Mouse (Mus musculus) adrenal gland, adult 2 months (tissue): Measurements from ENCODE around the gene Prkar2a. TPM values are rescaled to one million over a fixed set of nuclear protein-coding genes. Genes with fewer than 3 reads are reported as not detected.

ENCODE experiments used
- DNase-seq: peaks from one replicate; pipeline ENCODE4 v3.0.0; 2021
- polyA plus RNA-seq: library from polyadenylated mRNA; depleted of rRNA; stranded (reverse); fragments of >200 nt; gene quantifications from 2 replicates; pipeline ENCODE4 v1.2.3, GENCODE M21; 2012
- total RNA-seq, 2 experiments: library from RNA; stranded (reverse); gene quantifications; 2 replicates each; pipeline ENCODE4 v1.2.3; 2021

Prkar2a gene
- total and polyA plus RNA-seq, 3 experiments, result 14.6 to 43.7 (median 28.1) TPM

DNA sequence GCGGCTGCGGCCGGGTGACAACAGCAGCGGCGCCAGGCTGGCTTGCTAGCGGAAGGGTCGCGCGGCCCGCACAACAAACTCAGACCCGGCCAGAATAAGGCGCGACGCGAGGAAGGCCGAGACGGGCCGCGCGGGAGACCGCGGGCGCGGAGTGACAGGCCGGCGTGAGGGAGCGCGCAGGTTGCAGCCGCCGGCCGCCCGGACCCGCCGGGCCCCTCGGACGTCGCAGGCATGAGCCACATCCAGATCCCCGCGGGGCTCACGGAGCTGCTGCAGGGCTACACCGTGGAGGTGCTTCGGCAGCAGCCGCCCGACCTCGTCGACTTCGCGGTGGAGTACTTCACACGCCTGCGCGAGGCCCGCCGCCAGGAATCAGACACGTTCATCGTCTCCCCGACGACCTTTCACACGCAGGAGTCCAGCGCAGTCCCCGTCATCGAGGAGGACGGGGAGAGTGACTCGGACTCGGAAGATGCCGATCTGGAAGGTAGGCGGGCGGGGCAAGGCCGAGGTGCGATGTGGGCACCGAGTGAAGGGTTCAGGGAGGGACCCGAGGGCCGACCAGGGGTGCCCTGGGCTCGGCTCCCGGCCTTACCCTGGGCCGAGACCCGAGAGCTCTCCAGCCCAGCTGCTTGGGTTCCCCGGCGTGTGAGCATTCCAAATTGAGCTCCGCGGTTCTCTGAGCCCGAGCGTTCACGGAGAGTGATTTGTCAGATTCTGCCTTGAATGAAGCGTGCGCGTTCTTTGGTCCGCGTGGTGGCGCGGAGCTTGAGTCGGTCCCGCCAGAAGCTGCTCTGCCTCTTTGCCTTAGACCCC is 3.3 kb downstream of the Prkar2a start:
- peak; percentile 79 for DNase-seq

DNA sequence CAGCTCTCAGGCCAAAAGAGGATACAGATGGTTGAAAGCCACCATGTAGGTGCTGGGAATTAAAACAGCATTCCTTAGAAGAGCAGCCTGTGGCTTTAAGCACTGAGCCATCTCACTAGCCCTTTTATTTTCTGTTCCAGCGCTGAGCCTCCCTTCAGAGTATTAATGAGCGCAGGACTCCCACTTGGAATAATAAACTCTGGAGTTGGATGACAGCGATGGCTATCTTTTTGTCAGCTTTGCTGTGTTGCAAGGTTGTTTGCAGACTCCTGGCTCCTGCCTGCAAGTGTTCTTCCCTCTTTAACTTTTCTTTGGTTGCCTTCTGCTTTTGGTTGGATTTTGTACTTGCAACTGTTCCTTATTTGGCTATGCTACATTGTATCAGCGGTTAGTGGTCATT is 4.8 kb downstream of the Prkar2a start:
- no peak for DNase-seq

DNA sequence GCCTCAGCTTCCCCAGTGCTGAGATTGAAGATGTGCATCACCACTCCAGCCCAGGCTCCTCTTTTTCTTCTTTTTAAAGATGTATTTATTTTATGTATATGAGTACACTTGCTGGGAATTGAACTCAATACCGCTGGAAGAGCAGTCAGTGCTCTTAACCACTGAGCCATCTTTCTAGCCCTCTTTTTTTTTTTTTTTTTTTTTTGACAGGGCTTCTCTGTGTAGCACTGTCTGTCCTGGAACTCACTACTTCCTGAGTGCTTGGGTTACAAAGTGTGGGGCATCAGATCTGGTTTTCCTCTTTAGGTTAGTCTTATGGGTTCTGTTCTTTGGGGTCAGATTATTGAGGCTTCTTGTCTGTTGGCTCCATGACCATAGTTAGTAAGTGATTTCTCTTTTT is 5.4 kb downstream of the Prkar2a start:
- no peak for DNase-seq

DNA sequence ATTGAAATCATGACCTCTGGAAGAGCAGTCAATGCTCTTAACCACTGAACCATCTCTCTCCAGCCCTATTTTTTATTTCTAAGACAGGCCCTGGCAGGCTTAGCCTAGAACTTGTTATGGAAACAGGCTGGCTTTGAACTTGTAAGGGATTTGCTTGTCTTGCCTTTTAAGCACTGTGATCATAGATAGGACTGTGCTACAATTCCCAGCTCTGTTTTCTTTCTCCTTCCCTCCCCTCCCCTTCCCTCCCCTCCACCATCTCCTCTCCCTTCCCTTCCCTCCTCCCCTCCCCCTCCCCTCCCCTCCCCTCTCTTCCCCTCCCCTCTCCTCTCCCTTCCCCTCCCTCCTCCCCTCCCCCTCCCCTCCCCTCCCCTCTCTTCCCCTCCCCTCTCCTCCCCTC is 13.4 kb downstream of the Prkar2a start:
- DNase-seq, result no peak

DNA sequence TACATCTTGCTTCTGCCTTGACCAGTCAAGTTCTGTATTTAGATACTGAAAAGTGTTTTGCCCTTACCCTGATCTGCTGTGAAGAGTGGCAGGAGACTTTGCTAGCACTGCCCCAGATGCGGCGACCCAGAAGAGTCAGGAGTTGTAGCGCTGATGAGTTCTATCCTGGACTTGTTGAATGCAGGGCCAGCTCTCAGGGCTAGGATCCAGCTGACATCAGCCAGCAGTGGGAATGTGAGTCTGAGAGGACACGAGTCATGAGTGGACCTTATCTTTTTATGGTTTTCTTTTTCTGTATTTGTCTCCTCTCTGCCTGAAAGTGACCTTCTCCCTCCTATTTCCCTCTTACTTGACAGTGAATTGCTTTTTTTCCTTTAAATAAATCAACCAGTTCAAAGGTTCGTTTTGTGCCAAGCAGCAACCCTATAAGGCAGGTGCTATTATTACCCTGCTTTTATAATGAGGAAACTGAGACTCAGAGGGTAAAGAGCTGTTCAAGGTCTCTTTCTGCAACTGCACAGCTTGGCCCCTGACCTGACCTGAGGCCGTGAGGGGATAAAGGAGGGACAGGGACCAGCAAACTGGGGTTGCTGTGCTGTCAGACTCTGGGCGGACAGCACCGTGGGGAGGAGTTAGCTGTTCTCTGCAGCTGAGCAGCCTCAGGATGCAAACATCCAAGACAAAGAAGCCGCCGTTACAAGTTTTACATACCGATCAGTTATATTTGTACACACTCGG is 14.4 kb downstream of the Prkar2a start:
- DNase-seq, result peak; percentile 56

DNA sequence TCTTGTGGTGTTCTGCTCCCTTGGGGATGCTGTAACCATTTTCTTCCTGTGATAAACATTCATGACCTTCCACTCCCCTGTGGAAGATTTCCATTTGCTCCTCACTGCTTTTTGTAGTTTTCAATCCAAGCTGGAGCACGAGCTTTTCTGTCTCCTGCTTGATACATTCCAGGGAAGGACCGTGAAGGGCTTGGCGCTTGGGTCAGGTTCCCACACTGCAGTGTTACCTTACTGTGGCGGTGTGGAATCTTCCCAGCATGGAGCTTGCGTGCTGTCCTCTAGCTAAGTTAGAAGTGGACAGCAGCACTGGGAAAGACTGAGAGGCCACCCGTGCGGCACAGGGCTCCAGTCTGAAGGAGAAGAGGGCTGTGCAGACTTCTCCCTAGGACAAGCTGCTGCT is 15.5 kb downstream of the Prkar2a start:
- DNase-seq, result no peak

DNA sequence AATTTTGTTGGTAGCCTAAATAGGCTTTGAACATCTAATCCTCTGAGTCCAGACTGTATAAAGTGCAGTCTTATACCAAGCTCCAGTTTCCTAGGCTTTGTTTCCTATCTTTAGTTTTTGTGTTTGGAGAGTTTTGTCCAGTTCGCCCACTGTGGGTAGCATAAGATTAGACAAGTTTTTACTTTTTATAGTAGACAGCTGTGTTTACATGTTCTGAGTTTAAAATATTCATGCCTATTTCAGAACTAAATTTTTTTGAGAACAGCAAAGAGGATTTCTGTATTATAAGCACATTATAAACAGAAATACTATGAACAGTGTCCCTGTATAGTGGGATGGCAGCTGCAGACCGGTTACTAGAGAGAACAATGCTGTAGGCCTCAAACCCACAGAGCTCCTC is 18.1 kb downstream of the Prkar2a start:
- DNase-seq, result no peak

DNA sequence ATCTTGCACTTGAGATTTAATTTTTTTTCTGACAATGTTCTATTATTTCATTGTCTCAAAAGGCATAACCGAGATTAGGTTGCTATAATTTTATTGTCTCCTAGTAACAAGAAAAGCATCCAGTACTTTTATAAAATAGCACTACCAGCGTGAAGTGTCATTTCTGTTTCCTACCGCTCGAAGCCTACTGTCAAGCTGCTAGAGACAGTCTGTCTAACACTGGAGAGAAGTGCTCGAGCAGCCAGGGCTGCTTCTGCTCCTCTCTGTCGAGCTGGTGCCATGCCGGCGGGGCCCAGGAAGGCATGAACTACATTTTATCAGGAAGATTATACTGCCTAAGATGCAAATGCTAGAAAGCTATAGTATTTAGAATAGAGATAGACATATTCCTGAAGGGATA is 19.7 kb downstream of the Prkar2a start:
- DNase-seq, result no peak

DNA sequence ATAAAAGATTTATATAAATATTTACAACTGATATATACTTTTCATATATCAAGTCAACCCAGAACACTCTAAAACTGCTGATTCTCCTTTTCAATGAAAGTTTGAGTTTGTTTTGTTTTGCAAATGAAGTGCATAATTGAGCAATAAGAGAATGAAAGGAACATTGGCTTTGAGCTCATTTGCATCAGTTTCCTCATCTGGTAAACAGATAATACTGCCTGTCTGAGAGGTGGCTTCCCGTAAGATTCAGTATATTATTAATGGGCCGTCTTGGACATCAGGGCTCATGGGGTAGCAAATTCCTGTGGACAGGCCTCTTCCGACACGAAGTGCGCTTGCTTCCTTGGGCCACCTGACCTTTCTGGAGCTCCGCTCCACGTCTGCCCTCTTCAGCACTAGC is 21.7 kb downstream of the Prkar2a start:
- no peak for DNase-seq

DNA sequence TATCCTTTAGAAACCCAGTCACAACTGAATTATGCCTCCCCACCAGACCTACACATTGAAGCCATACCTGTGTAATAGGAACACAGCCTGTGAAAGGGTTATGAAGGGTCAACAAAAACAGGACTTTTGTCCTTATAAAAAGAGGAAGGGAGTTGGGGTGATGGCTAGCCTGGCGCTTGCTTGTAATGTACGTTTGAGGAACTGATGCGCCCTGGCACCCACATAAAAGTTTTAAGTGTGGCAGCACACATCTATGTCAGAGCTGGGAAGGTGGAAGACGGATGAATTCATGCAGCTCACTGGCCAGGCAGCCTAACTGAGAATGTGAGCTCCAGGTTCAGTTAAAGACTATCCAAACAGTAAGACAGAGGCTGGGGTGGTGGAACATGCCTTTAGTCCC is 27.1 kb downstream of the Prkar2a start:
- no peak for DNase-seq

DNA sequence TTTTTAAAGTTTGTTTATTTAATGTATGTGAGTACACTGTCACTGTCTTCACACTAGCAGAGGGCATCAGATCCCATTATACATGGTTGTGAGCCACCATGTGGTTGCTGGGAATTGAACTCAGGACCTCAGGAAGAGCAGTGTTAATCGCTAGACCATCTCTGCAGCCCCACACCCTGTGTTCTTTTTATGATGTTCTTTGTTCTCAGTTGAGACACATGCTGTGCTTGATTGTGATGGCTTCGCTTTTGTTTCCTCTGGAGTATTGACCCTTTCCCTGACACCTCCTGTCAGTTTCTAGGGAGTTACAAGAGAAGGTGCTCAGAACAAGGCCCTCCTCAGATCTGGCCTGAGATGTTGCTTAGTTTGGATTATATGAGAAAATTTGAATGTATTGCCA is 34.6 kb downstream of the Prkar2a start:
- no peak for DNase-seq

DNA sequence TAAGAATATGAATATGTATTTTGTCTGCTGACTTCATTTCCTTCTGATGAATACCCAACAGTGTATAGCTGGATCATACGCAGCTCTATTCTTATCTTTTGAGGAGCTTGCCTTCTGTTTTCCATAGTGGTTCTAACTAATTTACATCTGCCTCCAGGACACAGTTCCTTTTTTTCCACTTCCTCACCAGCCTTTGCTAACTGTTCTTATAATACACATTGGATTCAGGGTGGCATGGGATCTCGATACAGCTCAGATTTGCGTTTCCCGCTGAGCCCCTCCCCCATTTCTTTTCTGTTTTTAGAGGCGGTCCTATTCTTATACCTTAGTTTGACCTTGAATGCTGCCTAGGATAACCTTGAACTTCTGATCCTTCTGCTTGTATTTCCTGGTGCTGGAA is 37.0 kb downstream of the Prkar2a start:
- DNase-seq, result no peak

DNA sequence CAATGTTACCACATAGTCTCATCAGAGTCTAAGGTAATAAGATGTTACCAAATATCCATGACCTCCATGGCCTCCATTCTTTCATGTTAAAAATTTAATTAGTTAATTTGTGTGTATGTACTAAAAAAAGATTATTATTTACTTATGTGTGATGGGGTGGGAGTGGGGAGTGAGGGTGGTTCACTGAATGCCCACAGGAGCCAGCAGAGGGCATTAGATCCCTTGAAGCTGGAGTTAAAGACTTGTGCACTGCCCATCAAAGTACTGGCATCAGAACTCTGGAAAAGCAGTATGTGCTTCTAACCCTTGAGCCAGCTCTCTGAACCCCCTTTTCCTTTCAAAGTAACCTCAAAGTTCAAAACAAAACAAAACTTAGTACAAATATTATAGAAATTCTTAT is 39.9 kb downstream of the Prkar2a start:
- DNase-seq, result no peak

DNA sequence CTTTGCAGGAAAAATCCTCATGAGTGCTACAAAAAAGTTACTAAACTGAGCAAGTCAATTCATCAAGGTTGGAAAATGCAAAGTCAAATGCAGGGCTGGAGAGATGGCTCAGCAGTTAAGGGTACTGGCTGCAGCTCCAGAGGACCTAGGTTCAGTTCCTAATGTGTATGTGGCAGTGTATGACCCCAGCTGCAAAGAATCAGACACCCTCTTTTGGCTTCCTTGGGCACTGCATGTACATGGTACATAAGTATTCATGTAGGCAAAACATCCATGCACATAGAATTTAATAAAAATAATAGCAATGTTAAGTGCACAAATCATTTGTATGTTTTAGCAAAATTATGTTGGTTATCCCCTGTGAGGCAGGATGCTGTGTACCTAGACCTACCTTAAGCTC is 43.3 kb downstream of the Prkar2a start:
- no peak for DNase-seq

DNA sequence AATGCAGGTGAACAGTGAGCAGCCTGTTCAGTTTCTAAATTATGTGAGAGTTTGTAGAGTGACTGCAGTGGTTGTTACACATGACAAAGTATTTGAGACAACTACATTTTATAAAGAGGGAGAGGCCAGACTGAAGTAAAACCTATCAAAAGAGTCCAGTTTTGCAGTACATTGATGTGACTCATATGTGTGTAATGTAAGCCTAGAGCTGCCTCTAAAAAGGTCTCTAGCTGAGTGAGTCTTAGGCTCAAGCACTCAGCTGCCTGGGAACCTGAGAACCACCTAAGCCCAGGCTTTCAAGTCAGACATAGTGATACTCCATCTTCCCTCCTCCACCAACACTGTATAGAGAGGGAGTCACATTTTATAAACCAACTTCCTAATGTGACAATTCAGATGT is 45.5 kb downstream of the Prkar2a start:
- DNase-seq, result no peak

DNA sequence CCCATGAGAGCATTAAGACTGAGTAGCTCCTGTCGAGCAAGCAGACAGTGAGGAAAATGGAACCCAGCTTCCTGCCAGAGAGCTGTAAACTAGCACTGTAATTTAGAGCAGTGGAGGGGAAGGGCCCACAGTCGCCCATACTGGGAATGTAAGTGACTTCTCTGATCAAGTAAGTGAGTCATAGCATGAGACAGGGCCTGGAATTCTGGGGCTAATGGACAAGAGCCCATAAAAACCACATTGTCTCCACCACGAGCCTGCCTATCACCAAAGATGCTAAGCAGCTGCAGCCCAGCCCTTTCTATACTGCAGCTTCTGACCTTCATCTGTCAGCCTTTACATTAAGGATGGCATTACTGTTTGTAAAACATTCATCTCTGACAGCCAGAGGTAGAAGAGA is 50.1 kb downstream of the Prkar2a start:
- no peak for DNase-seq

DNA sequence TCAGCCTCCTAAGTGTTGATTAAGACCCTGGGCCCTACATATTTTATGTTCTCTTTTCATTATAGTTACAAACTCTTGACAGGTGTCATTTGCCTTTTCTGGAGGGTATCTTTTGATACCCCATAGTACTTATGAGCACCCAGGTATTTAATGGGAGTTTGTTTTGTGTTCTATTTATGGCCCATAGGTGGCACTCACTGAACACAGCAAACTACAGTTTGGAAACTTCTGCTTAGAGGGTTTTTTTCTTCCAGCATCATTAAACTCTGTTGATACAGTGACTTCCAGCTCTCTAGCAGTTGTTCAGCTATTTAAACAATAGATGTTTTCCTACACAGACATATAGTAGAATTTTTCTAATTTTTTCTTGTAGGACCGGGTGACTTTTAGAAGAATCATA is 50.9 kb downstream of the Prkar2a start:
- no peak for DNase-seq

DNA sequence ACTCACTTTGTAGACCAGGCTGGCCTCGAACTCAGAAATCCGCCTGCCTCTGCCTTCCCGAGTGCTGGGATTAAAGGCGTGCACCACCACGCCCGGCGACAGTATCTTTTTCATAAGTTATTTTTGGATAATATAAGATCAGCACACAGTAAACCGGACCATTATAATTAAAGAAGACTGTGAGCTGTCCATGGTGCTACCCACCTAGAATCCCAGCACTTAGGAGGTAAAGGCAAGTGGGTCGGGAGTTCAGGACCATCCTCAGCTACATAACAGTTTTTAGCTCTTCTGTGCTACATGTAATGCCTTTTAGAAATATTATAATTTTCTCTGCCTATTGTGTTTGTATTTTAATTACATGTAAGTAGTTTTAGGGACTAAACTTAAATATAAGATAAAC is 52.9 kb downstream of the Prkar2a start:
- no peak for DNase-seq

DNA sequence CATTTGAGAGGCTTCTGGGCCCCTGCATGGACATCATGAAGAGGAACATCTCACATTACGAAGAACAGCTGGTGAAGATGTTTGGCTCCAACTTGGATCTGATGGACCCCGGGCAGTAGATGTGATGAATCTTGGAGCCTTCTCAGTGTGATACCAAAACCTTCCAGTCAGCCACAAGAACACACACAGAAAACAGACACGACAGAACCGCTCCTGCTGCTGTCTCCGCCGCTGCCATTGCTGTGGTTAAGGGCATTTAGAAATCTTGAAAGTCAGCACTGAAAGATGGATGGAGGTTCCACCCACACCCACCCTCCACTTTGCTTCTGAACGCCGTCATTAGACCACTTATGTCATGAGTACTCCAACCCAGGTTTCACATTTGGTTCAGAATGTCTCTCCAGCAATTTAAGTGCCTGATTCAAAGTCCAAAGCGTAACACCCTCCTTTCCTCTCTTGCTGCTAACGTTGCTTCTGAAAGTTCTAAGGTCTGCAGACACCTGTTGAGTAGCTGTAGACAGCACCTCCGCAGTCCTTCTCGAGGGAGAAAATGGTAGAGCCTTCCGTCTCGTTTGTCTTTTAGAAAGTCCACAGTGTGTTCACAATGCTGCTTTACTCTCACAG is 57.9 kb downstream of the Prkar2a start:
- DNase-seq, result no peak

DNA sequence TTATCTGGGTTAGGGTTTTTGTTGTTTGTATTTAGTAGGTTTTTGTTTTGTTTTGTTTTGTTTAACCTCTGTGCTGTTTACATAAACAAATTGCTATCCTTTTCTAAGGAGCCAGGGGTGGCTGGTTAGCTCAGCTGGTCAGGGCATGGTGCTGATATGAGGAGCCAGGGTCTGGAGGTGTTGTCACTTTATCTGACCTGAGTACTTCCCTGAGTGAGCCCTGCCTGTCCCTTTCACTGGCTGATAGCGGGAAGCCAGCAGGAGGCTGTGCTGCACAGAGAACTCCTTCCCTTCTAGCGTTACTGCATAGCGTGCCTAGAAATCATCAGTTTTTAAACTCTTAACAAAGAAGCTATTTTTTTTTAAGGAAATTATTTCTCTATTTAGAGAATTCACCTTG is 58.6 kb downstream of the Prkar2a start:
- DNase-seq, result no peak

DNA sequence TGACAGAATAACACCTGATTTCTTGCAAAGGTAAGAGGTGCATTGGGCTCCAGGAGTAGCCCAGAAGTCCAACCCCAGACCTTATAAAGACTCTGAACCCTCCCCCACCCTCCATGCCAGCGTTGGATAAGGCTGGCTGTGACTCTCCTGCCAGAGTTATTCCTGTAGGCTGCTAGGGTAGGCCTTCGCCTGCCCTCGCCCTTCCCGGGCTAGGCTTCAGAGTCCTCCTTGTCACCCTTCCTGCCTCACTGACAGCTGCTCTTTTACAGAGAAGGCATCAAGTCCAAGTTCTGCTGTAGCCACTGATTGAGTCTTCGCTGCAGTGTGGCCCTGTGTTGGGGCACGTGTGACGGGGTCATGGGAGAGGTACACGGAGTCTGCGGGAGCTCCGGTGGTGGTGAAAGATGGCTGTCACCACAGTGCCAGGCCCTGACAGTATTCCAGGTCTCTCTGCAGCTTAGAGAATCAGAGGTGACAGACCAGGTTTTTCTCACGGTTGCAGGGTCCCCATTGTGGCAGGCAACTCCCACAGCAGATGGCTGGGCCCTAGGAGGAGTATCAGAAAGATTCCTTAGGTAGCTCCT is 59.6 kb downstream of the Prkar2a start:
- no peak for DNase-seq

DNA sequence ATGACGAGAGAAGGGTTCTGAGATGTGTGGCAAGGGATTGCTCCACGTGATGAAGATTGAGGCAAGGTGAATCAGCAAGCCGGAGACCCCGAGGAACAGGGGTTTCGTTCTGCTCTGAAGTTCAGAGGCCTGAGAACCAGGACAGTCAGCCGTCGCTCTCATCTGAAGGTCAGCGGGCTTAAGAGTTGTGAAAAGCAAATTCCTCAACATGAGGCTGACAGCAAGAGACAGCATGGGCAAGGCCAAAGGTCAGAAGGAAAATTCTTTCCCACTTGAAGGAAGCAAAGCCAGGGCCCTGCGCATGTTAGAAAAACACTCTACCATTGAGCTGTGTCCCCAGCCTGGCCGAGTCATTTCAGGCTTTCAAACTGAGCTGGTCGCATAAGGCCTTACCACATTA is 61.5 kb downstream of the Prkar2a start:
- no peak for DNase-seq
